Mouse (Mus musculus) myocyte (in vitro differentiated cells): ENCODE data around the gene Aqp1.

Experiments
- CEBPB ChIP-seq: IDR thresholded peaks from 2 replicates; pipeline ENCODE4 v1.6.1; 2011; ENCODE audit warnings: mild to moderate bottlenecking, moderate library complexity; ENCODE audit not compliant: poor library complexity, insufficient read depth, severe bottlenecking
- MYOG ChIP-seq, 3 experiments: IDR thresholded peaks; one replicate each; pipeline ENCODE4 v1.6.1; 2011; ENCODE audit warnings: control low read depth in 2 of 3, low read depth in 2 of 3, mild to moderate bottlenecking in 2 of 3; ENCODE audit not compliant: insufficient read length in 2 of 3, control insufficient read depth in 1 of 3, insufficient read depth in 1 of 3
- POLR2A ChIP-seq: IDR thresholded peaks from one replicate; pipeline ENCODE4 v1.6.1; 2011; ENCODE audit warnings: low read depth, mild to moderate bottlenecking, control low read depth, moderate library complexity; ENCODE audit not compliant: insufficient read length
- POLR2AphosphoS2 ChIP-seq: IDR thresholded peaks from one replicate; pipeline ENCODE4 v1.6.1; 2011; ENCODE audit warnings: low read depth, control low read depth; ENCODE audit not compliant: insufficient read length

GRCm38 (mm10) chr6:55323908-55324634 lies 12.2 kb upstream of the Aqp1 start:
- no peak for TF ChIP-seq CEBPB
- TF ChIP-seq POLR2A: no peak
- no peak for TF ChIP-seq MYOG (IDR thresholded peaks at IDR 0.05; ENCODE audit: control insufficient read depth in 1 of 3, insufficient read depth in 1 of 3, insufficient read length in 2 of 3, low read depth in 2 of 3)
- no peak for TF ChIP-seq POLR2AphosphoS2
